Mouse (Mus musculus) right cerebral cortex, postnatal 4 days (tissue): ENCODE results near the gene Lactb.

Experiments
- DNase-seq: peaks from one replicate; pipeline ENCODE4 v3.0.0-alpha.2; 2022

The Lactb gene

DNA sequence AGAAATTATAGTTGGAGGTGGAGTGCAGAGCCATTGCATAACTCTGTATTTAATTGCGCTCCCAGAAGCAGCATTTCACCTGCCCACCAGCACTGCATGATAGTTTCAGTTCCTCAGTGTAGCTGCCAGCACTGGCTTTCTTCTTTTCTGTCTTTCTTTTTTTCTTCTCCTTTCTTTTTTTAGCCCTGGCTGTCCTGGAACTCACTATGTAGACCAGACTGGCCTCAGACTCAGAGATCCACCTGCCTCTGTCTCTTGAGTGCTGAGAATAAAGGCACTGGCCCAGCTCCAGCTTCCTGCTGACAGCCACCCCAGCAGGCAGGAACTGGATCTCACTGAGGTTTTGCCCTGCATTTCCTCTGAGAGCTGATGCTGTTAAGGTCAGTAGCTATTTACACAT lies 2.7 kb upstream of the Lactb start:
- no peak for DNase-seq

DNA sequence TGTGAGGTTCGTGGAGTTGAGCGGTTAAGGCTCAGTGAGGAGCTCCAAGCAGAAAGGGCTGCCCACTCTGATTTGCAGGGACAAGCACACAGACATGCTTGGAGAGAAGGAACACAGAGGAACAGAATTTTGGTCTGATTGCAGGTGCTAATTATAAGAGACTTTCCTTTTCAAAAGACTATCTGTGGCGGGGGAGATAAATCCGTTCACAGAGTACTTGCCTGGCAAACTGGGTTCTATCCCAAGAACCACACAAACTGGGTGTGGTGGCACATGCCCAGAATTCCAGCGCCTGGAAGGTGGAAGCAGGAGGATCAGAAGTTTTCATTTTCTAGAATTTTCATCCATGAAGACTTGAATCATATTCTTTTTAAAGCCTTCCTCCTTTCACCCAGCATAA lies 1.8 kb upstream of the Lactb start:
- DNase-seq: no peak

DNA sequence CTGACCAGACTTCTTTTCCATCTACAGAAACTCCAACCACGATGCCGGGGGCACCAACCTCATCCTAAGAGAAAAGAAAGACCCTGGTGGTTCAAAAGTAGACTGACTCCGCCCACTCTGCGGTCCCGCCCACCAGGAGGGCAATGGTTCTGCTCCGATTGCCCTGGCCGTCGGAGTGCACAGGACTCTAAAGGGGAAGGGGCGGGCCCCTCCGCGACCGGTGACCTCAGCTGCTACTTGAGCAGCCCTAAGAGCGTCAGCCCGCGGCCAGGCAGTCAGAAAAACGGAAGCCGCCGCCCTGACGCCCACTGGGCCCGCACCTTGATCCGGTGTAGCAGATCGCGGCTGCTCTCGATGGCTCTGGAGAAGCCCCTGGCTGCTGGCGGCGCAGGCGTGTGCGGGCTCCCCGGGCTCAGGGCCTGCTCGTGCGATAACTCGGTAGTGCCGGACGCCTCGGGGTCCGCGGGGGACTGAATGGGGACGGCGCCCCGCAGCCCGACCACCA lies 511 bp downstream of the Lactb start:
- DNase-seq: peak; percentile 57

DNA sequence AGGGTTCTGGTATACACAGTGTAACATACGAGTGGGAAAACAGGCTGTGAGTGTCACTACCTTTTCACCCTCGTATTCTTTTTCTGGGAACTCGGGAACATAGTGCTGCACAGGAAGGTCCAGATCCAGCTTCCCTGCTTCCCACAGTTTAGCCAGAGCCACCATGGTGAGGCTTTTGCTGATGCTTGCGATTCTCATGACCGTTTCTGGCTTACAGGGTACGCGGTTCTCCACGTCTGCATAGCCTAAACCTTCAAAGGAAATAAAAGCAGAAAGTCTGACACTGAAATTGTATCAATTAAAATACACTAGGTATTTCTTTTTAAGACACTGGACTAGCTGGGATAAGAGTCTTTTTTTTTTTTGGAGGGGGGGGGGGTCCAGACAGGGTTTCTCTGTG lies 4.2 kb downstream of the Lactb start:
- no peak for DNase-seq

DNA sequence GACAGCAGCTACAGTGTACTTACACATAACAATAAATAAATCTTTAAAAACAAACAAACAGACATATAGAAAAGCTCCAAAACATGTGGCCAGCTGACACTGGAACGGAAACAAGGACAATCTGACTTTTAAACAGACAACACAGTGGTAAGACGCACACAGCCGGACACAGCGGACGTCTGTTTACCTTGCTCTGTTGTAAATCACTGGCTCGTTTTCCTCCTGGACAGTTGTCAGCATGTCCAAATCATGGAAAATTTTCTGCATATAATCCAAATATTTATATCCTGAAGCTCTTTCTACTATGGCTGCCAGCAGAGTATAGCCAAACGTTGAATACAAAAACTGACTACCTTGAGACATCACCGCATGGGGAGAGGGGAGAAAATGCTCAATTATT lies 7.8 kb downstream of the Lactb start:
- no peak for DNase-seq

DNA sequence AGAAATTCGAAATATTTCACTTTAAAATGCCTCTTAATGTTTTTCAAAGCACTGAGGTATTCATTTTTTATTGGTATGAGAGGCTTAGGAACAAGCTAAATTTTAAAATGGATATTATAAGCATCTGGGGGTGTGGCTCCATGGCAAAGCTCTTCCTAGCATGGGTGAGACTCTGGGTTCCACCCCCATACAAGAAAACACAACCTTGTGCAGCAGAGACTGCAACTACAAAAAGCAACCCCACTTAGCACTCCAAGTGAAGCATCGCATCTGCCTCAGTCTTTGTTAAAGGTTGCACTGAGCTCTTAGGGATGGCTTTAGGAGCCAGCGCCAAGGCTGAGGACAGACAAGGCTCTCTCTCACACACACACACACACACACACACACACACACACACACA lies 13.8 kb downstream of the Lactb start:
- DNase-seq: no peak

DNA sequence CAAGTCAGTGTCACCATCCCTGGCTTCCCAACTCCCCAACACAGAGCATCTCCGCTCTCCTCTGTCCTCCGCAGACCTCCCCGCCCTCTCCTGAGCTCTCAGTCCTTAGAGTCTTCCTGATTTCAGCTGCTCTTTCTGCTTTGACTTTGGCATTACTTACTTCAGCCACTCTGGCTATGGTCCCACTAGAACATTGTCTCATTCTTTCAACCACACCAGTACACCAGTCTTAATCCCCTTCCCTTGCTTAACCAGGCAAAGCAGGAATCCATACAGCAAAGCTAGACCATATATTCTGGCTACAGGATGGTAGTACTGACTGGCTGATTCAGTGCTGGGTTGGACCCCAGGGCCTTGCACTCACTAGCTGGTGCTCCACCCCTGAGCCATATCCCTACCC lies 17.8 kb downstream of the Lactb start:
- DNase-seq: no peak

DNA sequence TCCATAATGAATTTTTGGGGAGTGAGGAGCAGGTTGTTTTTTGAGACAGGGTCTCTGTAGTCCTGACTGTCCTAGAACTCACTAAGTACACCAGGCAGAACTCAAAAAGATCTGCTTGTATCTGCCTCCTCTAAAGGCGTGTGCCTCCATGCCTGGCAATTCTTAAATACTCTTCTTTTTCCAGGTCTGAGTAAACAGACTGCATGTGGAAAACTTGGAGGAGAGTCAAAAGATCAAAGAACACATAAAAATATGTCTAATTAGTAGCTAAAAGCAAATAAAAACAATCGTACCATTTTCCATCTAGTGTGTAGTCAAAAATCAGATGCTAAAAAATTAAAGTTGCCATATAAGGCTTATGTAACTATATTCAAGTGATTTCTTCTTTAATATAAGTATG lies 22.4 kb downstream of the Lactb start:
- DNase-seq: no peak

DNA sequence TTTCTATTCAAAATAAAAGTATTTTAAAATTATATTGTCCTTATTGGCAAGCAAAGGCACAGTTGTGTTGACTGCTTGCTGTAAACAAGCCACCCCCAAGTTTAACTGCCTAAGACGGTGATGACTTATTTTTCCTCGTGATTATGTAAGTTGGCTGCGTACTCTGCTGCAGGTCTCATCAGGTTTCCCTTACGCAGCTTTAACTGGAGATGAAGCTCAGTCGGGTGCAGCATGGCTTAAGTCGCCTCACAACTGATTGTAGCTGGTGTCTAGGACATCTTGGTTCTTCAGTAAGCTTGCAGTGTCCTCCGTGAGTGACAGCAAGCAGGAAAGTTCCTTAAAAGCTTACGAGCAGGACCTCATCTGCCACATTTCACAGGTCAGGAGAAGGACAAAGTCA lies 23.0 kb downstream of the Lactb start:
- no peak for DNase-seq

DNA sequence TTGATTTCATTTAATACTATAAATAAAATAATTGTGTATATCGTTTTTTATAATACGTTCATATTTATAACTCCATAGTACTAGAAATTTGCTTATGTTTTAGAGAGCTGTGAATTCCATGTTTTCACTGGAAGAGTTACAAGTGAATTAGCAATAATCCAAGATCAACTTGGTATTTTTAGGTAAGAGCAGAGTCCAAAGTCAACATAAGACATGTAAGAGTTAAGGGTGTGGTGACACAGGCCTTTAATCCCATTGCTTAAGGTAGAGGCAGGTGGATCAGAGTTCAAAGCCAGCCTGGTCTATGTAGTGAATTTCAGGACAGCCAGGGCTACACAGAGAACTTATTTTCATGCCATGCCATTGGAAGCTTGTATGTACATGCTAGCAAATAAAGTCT lies 26.7 kb downstream of the Lactb start:
- no peak for DNase-seq

DNA sequence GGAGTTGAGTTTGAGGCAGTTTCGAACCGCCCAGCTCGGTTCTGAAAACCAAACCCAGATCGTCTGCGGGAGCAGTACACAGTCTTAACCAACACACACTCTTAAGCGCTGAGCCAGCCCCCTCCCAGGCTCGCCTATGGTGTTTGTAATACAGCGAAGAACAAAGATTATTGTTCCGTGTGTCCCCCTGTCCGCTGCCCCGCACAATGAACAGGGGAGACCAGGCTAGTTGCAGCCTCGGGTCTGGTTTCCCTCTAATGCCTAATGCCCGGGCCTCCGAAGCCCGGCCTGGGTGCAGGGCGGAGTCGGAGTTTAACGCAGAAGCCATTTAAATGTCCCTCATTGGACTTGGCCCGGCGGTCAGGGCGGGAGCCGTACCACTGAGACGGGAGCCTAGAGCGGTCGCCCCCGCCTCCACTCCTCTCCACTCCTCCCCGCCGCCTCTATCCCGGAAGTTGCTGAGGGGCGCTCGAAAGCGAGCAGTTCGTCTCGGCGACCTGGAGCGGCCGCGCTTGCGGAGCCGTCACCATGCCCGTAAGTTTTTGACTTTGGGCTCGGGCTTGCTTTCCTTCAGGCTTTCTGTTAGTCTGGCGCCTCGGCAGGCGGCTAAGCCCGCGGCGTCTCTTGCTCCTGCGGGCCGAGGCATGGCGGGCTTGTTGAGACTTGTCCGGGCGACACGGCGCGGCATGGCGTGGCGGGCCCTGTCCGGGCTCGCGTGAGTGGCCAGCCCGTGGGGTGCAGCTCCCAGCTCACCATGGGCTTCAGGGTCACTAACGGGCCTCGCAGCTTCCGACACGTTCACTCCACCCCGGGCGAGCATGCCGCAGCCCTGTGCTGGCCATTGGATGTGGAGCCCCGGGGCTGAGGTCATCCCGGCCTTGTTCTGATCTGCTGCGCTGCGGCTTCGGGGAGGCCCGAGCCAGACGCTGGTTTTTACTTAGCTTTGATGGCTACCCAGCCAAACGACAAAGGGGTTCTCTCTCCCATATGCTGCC lies 29.3 kb downstream of the Lactb start, which contains the start of gene Rps27l:
Gene Rps27l, plus strand, starts transcription at position 440 of the 995 bp plus-strand sequence.
- DNase-seq: peak; percentile 90

DNA sequence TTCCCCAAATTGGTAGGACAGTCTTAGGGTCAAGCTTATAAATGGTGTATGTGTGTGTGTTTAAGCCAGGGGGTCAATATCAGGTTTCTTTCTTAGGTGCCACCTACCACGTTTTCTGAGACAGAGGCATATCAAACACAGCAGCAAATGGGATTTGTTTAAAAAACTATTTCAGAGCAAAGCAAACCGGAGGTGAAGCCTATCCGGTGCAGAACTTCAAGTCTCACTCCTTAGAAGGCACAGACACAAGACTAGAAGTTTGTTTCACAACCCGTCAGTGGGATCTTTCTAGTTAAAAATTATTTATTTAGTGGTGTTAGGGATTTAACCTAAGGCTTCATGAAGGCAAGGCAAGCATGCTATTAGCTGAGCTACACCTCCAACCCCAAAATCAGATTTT lies 30.1 kb downstream of the Lactb start:
- no peak for DNase-seq

DNA sequence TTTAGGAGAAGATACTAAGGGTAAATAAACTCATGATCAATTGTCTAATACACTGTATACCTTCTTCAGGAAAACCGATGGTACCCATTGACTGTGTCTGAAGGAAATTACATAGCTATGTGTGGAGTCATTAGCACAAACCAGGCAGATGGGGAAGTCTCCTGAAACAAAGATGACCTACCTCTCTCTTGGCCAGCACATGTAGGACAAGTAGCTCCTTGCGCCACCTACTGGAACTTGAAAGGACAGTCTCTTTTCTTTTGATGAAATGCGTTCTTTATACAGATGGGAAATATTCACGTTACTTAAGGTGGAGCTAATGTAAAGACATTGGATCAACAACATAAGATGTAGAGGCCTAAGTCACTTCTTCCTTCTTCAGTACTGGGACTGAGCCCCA lies 36.4 kb downstream of the Lactb start:
- no peak for DNase-seq

DNA sequence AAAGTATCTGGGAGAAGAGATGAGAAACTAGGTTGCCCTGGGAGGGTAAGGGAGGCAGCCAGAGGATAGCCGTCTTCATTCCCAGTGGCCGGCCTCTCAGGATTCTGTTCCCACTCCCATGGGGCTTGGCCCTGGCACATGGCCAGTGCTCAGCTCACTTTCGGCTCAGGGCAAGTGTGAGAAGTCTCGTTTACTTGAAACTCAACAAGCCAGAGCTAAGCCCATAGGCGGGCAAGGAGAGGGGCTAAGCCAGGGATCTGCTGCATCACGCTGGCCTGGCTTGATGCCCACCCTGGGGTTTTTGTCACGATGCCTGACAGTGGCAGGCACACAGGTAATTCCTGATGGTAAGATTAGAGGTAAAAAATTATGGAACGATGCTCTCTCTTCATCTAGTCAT lies 37.8 kb downstream of the Lactb start:
- DNase-seq: peak; percentile 29

DNA sequence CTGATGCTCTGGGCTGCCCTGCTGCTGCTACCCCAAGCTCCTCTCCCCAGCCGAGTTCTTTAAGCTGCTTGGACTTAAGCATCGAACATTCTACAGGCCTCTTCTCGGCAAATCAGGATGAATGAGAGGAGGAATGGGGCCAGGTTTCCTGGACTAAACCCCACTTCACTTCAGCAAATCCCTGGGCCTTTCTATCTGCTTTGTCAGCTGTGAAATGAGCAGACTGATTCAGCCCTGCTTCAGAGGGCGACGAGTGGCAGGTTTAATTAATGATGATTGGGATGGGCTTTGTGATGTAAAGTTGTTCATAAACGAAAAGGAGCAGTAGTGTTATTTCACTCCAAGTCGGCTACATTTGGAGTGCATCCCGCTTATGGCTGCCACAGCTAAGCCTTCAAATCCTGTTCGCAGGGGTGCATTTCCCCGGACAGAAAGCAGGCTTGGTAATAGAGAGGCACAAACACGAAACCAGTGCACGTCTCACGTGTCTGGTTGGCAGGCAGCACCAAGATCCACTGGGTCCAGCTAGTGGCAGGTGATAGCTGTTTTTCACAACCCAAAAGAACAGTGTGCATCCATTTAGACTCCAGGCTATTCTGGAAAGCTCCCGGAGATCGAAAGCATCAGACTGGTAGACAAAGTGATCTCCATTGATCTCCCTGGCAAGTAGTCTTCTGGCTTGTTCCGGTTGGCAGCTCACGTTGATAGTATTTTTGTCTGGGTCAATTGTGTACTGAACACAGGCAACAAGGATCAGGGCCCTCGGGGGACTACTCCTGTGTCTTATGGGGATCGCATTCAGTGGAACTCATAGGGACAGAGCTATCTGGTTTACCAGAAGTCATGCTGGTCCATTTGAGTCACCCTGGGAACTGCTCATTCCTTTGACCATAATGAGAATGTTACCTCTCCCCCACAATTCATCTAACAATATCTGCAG lies 41.1 kb downstream of the Lactb start:
- peak; percentile 33 for DNase-seq

DNA sequence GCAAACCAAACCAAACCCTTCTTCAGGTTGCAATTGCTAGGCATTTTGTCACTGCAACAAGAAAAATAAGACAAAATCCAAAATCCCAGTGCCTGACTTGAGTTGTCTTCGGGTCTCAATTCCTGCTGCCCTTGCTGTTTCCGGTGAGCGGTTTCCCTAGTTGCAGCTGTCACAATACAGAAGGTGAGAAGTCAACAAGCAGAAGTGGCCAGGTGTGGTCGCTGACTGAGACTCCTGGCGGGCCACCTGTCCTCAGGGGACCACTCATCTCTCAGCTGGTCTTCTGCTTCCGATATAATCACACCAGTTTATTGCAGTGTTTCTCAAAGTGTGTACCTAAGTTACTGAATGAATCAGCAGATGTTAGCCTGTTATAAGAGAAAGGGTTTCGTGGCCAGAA lies 44.9 kb downstream of the Lactb start:
- DNase-seq: no peak

DNA sequence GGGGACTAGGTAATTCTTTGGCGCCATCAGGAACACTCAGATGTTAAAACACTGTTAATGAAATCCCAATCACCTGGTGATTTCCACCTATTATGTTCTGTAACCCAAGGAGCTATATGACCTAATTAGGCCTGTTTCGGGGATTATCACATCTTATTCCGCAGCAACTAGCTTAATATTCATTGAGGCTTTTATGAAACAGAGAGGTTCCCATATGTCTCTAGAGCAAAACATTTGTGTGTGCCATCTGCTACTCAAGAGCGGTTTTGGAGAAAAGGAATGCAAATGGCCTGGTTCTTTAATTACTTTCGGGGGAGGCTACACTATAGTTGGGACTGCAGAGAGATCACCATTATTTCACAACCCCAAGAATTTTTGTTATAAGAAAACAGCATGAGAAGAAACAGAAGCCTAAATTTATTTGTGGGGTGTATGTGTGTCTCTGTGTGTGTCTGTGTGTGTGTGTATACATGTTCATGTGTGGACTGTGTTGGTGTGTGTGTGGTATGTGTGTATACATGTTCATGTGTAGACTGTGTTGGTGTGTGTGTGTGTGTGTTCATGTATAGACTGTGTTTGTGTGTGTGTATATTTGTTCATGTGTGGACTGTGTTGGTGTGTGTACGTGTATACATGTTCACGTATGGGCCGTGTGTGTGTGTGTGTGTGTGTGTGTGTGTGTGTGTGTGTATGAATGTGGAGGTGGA lies 47.4 kb downstream of the Lactb start:
- no peak for DNase-seq

DNA sequence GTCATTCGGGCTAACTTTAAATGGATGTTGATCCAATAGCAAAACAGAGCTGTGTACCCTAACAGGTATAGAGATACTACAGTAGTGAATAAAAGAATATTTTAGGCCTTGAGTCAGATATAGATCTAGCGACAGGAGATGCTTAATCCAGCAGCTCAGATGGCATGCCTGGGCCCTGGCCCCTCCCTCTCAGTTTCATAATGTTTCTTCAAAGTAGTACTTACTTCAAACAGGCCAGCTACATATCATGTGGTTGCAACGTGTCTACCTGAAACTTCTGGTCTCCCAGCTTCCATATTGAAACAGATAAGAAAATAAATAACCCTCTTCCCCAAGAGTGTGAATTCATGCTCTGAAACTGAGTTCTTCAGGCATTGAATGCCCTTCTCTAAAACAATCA lies 49.4 kb downstream of the Lactb start:
- no peak for DNase-seq

DNA sequence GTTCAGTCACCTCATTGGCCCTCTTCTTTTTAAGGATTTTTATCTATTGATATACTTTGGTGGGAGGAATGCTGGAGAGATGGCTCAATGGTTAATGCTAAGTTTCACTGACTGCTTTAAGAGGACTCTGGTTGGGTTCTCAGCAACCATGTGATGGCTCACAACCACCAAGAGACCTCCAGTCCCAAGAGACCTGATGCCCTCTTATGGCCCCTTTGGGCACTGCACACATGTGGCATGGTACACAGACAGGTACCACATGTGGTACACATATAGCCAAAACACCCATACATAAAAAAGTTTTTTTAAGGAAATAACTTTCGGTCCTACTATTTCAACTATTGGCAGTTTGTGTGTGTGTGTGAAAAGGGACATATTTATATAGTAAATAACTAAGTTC lies 53.2 kb downstream of the Lactb start:
- DNase-seq: no peak

DNA sequence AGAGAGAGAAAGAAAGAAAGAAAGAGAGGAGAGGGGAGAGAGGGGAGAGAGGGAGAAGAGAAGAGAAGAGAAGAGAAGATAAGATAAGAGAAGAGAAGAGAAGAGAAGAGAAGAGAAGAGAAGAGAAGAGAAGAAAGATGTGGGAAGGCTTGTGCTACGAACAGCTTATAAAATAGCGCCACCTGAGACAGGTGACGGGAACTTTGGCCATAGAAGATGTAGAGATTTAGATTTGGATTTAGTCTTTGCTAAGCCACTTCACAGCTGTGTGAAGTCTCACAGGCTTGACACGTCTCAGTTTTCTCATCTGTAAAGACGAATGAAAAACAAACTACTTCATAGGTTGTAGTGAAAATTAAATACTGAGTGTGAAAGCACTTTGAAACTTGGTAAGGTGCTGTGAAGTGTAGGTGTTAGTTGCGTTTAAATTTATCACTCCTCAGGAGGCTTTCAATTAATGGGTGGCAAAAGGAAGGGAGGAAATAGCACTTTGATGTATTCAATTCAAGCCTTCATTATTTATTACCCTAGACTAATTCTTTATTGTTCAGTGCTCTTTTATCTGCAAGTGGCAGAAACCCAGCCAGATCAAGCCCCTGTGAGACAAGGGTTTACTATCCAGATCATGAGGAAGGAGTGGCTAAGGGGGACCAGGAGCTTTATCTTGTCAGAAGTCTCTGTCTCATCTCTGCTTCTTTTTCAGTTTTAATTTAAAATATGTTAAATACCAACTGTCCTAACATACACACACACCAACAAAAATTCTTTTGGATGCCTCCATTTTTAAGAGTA lies 54.6 kb downstream of the Lactb start:
- DNase-seq: no peak

DNA sequence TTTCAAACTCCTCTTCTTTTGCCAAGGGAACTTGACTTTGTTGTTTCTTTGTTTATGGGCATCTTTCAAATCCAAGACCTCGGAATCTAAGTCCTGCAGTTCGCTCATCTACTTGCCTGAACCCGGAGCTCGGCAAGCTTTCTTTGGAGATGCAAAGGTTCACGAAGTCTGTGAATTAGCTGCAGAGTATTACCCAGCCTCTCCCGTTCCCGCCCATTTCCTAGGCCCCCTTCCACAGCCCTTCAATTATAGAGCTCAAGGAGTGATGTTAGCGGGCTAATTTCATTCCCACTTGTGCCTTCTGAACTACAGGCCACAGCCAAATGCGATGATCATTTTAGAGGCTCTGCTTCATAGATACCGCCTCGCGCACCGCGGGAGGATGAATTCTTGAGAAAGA lies 55.3 kb downstream of the Lactb start:
- no peak for DNase-seq

DNA sequence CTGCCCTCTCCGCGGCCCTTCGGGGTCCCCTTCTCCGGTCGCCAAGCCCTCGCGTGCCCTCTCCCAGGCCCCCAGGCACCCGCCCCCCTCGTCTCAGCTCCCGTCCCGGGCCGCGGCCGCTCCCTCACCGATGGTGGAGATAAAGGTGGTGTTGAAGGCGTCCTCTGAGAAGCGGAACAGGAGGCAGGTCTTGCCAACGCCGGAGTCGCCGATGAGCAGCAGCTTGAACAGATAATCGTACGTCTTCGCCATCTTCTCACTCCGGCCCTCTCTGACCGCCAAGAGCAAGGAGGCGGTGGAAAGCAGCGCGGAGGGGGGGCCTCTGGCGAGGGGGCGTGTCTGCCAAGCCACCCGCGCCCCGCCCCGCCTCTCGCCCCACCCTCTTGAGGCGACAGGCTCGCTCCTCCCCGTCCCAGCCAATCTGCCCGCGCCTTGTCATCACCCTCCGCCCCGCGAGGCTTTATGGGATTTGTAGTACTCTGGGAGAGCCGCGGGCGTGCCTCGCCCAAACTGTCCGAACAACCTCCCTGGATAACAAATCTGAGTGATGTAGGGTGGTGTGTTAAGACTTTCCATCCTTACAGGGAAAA lies 55.8 kb downstream of the Lactb start, which contains the start of gene Rab8b:
Gene Rab8b, minus strand, starts transcription at position 306 of the 590 bp plus-strand sequence.
- DNase-seq: peak; percentile 98
